Mouse (Mus musculus) 416B (cell line): ENCODE measurements around the gene Fthl17d.
"Not testable (repeated sequence)": the region's sequence is repeated elsewhere in the genome, so short reads cannot be mapped to it uniquely, and the experiment has no call there.

ENCODE experiments used
- DNase-seq: peaks from one replicate; pipeline ENCODE4 v3.0.0; 2011; ENCODE audit warnings: low read depth

The Fthl17d gene

GRCm38 (mm10) chrX:8986655-8987054 is at the start of gene Fthl17d:
Gene Fthl17d, minus strand, starts transcription at chrX:8986755.
- DNase-seq = not testable (repeated sequence)

DNA sequence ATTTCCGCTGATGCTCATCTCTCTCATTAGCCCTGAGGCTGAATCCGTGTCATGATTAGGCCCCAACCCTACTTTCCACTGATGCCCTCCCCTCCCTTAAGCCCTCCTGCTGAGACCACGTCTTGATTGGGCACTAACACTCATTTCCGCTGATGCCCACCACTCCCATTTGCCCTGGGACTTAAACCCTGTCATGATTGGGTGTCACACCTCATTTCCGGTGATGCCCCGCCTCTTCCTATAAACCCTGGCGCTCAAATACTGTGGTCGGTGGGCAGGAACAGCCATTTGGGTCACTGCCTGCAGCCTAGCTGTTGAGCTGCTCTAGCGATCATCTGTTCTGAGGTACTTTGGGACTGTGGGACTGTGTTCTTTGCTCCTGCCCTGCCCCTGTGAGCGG is 46.6 kb upstream of the Fthl17d start, which contains the start of gene Fthl17e:
Gene Fthl17e (plus strand): TSS at position 301 of the 400 bp plus-strand sequence.
- DNase-seq = not testable (repeated sequence)

DNA sequence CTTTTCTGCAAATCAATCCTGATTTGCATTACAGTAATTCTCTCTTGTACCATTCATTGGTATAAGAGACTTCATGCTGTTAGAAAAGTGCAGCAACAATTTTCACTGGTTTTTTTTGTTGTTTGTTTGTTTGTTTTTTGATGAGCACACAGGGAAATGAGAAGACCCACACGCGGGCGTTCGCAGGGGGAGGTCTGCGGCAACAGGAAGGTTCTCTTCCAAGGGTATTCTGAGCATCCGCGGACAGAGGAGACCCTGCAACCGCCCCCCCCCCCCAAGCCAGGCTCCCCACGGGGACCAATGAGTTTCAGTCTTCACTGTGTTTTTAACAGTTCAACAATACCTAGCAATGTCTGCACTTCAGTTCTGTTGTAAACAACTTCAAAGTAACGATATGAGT is 32.9 kb upstream of the Fthl17d start:
- DNase-seq = no peak

DNA sequence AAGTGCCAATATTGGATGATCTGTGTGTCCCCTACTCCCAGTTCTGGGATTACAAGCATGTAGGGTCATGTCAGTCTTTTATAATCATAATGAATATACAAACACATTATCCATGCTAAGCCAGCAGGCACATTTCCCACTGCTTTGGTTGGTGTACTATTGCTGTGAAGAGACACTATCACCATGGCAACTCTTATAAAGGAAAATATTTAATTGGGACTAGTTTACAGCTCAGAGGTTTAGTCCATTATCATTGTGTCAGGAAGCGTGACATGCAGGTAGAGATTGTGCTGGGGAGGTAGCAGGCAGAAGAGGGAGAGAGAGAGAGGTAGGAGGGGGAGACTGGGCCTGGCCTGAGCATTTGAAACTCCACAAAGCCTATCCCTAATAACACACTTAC is 29.5 kb upstream of the Fthl17d start:
- no peak for DNase-seq

- DNase-seq = not testable (repeated sequence)
Measured at GRCm38 (mm10) chrX:8976459-8976858, 10.1 kb downstream of the Fthl17d start, which contains the start of gene Fthl17c. Gene Fthl17c, minus strand, starts transcription at chrX:8976559.

GRCm38 (mm10) chrX:8964618-8965017 is 21.9 kb downstream of the Fthl17d start:
- DNase-seq = not testable (repeated sequence)

DNA sequence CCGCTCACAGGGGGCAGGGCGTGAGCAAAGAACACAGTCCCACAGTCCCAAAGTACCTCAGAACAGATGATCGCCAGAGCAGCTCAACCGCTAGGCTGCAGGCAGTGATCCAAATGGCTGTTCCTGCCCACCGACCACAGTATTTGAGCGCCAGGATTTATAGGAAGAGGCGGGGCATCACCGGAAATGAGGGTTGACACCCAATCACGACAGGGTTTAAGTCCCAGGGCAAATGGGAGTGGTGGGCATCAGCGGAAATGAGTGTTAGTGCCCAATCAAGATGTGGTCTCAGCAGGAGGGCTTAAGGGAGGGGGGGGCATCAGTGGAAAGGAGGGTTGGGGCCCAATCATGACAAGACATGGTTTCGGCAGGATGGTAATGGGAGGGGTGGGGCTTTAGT is 23.7 kb downstream of the Fthl17d start, which contains the start of gene Fthl17b:
Gene Fthl17b (minus strand): TSS at position 101 of the 400 bp plus-strand sequence.
- not testable (repeated sequence) for DNase-seq

DNA sequence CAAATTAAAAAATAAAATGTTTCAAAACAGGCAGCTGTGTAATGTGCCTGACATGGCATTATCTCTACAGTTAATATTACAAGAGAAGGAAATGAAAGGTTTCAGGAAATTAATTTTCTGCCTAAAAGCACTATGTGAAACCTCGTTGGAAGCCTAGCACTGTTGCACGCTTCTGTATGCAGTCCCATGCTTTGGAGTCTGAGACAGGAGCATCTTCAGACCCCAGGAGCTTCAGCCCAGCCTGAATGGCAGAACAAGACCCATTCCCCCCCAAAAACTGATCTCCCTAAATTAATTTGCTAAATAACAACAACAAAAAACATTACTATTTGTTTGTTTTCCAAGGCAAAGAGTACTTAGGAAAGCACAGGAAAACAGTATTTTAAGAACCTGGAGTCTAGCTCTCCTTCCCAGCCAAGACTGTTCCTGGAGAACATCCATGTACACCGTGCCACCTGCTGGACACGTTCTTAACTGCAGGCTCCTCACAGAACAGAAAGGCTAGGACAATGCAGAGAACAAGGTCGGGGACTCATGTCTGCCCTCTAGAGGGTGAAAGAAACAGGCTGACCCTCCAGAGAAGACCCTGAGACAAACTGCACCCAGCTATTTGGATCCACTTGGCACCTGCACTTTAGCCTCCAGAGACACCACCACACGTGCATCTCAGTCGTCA is 38.3 kb downstream of the Fthl17d start:
- peak; percentile 54 for DNase-seq

DNA sequence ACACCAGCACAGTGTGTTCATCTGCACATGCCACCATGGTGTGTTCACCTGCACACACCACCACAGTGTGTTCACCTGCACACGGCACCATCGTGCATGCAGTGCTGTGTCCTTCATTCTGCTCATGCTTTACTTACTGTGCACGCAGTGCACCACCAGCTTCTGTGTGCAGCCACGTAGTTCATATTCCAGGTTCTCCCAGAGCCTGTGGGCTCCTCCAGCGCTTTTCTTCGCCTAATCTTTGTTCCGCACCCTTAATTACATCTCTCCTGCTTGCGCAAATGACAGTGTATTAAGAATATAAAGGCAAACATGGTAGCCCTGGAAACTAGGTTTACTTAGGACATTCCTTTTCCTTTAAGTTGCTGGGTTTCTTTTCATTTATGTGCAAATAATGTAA is 42.5 kb downstream of the Fthl17d start:
- no peak for DNase-seq
